Mouse (Mus musculus): ENCODE data around the gene Lage3.
"Not testable (repeated sequence)": the region's sequence is repeated elsewhere in the genome, so short reads cannot be mapped to it uniquely, and the experiment has no call there.

Gene Lage3

GRCm38 (mm10) chrX:74353467-74353770, at the start of gene Lage3:
TSS of gene Lage3 (minus strand) at chrX:74353618.
- peak; percentile 42 to 76 for DNase-seq (ENCODE audit: low spot score in 2 of 2)

- DNase-seq (ENCODE audit: low spot score in 2 of 2), result no peak
These were observed 46.7 kb upstream of the Lage3 start for GRCm38 (mm10) chrX:74400136-74400535.

- DNase-seq (ENCODE audit: low spot score in 2 of 2), result peak; percentile 59 to 83
These were observed 39.4 kb upstream of the Lage3 start, which contains the start of the genes Fam3a and Ikbkg for GRCm38 (mm10) chrX:74392535-74393443. TSS of gene Fam3a (minus strand) at chrX:74393272. TSS of gene Ikbkg (plus strand) at chrX:74393290.

GRCm38 (mm10) chrX:74388153-74388552, 34.7 kb upstream of the Lage3 start:
- DNase-seq (ENCODE audit: low spot score in 2 of 2), result no peak

GRCm38 (mm10) chrX:74384451-74384850, 31.0 kb upstream of the Lage3 start:
- DNase-seq (ENCODE audit: low spot score in 2 of 2), result no peak

GRCm38 (mm10) chrX:74372888-74373549, 19.6 kb upstream of the Lage3 start, which contains the start of the genes Ubl4a and Slc10a3:
TSS of gene Ubl4a (minus strand) at chrX:74373218.
TSS of gene Slc10a3 (minus strand) at chrX:74373349.
- DNase-seq (ENCODE audit: low spot score in 2 of 2), result peak; percentile 77 to 90

GRCm38 (mm10) chrX:74368209-74368909, 14.9 kb upstream of the Lage3 start:
- peak; percentile 60 to 73 for DNase-seq (ENCODE audit: low spot score in 2 of 2)

GRCm38 (mm10) chrX:74367512-74367911, 14.1 kb upstream of the Lage3 start:
- no peak for DNase-seq (ENCODE audit: low spot score in 2 of 2)

- DNase-seq (ENCODE audit: low spot score in 2 of 2), result peak in 1 of 2 experiments; percentile 48
These were observed 5.8 kb upstream of the Lage3 start for GRCm38 (mm10) chrX:74359171-74359570.

- DNase-seq (ENCODE audit: low spot score in 2 of 2), result not testable (repeated sequence)
These were observed 3.7 kb upstream of the Lage3 start for GRCm38 (mm10) chrX:74357069-74357468.

- DNase-seq (ENCODE audit: low spot score in 2 of 2), result no peak
These were observed 562 bp downstream of the Lage3 start for GRCm38 (mm10) chrX:74352645-74353466.

- DNase-seq (ENCODE audit: low spot score in 2 of 2), result no peak
These were observed 23.1 kb downstream of the Lage3 start for GRCm38 (mm10) chrX:74330166-74330930.

- DNase-seq (ENCODE audit: low spot score in 2 of 2), result no peak
These were observed 24.2 kb downstream of the Lage3 start for GRCm38 (mm10) chrX:74329215-74329671.

- peak; percentile 62 to 67 for DNase-seq (ENCODE audit: low spot score in 2 of 2)
These were observed 24.7 kb downstream of the Lage3 start, which contains the start of gene Plxna3 for GRCm38 (mm10) chrX:74328725-74329161. TSS of gene Plxna3 (plus strand) at chrX:74329066.

- DNase-seq (ENCODE audit: low spot score in 2 of 2), result peak; percentile 75 to 87
These were observed 40.6 kb downstream of the Lage3 start, which contains the start of gene Fam50a for GRCm38 (mm10) chrX:74312540-74313464. TSS of gene Fam50a (plus strand) at chrX:74313033.

- DNase-seq (ENCODE audit: low spot score in 2 of 2), result peak; percentile 52 to 62
These were observed 48.3 kb downstream of the Lage3 start, which contains the start of gene Gdi1 for GRCm38 (mm10) chrX:74304867-74305700. TSS of gene Gdi1 (plus strand) at chrX:74304998.
